Mouse (Mus musculus): ENCODE measurements around the gene Mgat4b.

DNA sequence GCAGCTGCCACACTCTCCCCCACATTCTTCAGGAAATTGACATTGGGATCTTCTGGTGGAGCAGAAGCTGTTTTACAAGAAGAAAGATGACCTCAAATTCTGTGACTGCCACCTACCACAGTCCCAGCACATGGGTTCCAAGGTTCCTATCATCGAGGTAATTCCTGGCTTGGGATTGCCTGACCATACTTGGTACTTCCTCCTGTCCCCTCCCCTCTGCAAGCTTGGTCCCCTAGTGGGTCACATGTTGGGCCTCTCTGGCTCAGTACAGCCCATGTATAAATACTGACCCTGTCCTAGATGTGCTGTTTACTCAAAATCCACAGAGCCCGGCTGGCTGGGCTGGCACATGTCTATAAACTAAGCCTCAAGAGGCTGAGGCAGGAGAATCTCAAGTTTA is 4.7 kb upstream of the Mgat4b start:
- no peak for TF ChIP-seq HCFC1 (IDR thresholded peaks at IDR 0.05; ENCODE audit: borderline replicate concordance, insufficient read depth, low read length)
- TF ChIP-seq ZC3H11A (IDR thresholded peaks at IDR 0.05; ENCODE audit: borderline replicate concordance, low read depth, low read length) = no peak
- TF ChIP-seq CHD2 (IDR thresholded peaks at IDR 0.05; ENCODE audit: low read depth, low read length) = no peak
